Mouse (Mus musculus): ENCODE data around the gene Crb2. TPM values are rescaled to one million over a fixed set of nuclear protein-coding genes. Genes with fewer than 3 reads are reported as not detected.

The Crb2 gene
- total and polyA plus RNA-seq, 3 experiments, result 0.07 to 0.13 TPM; not detected in 1

- H3K4me3 ChIP-seq (replicated peaks in 1 of 3; ENCODE audit: low read depth in 2 of 3, low read length in 2 of 3, poor library complexity in 1 of 3), result no peak overlapping the region
- dilution Hi-C loops (cut with MboI; ENCODE audit: extremely low pct_ligation_motif_present, extremely low pct_unique_long_range_greater_than_20kb, low sequenced_read_pairs) (no loop called here), in situ Hi-C loops (cut with MboI; ENCODE audit: low pct_ligation_motif_present, low pct_unique_long_range_greater_than_20kb, low sequenced_read_pairs) (no loop called here)
- no peak for DNase-seq (ENCODE audit: extremely low read depth)
- H3K79me2 ChIP-seq (replicated peaks; ENCODE audit: control insufficient read depth, extremely low read depth, insufficient read depth, poor library complexity, severe bottlenecking), result no peaks in the 10 kb centered on the region
- TF ChIP-seq NELFE (IDR thresholded peaks at IDR 0.05; ENCODE audit: low read depth, low read length), result no peak
- TF ChIP-seq NRF1 (IDR thresholded peaks at IDR 0.05; ENCODE audit: low read depth, low read length), result no peak
- TF ChIP-seq CHD1 (IDR thresholded peaks at IDR 0.05; ENCODE audit: low read depth, low read length), result no peak
- no peak for TF ChIP-seq E2F4 (IDR thresholded peaks at IDR 0.05; ENCODE audit: insufficient replicate concordance, low read depth, low read length)
- TF ChIP-seq GABPA (IDR thresholded peaks at IDR 0.05; ENCODE audit: insufficient replicate concordance, low read depth, low read length), result no peak
- TF ChIP-seq TCF12 (IDR thresholded peaks at IDR 0.05; ENCODE audit: low read depth, low read length), result no peak
- TF ChIP-seq POLR2A (IDR thresholded peaks at IDR 0.05; ENCODE audit: low read depth, low read length), result no peak
- no peak for TF ChIP-seq MXI1 (IDR thresholded peaks at IDR 0.05; ENCODE audit: low read depth, low read length)
- H3K9me3 ChIP-seq (replicated peaks; ENCODE audit: low read length), result peaks cover 2% of the 10 kb centered on the region
- H3K4me2 ChIP-seq (ENCODE audit: insufficient read depth, low read depth, poor library complexity, severe bottlenecking), result no peak overlapping the region
- H3K9ac ChIP-seq (ENCODE audit: insufficient read depth, low read depth), result no peak overlapping the region
- no peaks in the 10 kb centered on the region for H3K36me3 ChIP-seq (replicated peaks in 1 of 2; ENCODE audit: control insufficient read depth in 1 of 2, insufficient read depth in 1 of 2, low read length in 1 of 2)
- no peak overlapping the region for H3K27ac ChIP-seq (ENCODE audit: insufficient read depth, low read depth)
- no peaks in the 10 kb centered on the region for H3K27me3 ChIP-seq (replicated peaks)
- peaks cover 17 to 23% of the 10 kb centered on the region in 2 experiments for H3K4me1 ChIP-seq (ENCODE audit: control insufficient read depth in 1 of 2, insufficient read depth in 2 of 2)
Measured at GRCm38 (mm10) chr2:37781421-37781820, 5.4 kb downstream of the Crb2 start.

- Histone ChIP-seq H3K27ac (ENCODE audit: insufficient read depth, low read depth) (no peak overlapping the region), H3K4me3 (replicated peaks in 1 of 3; ENCODE audit: low read depth in 2 of 3, low read length in 2 of 3, poor library complexity in 1 of 3) (no peak overlapping the region), H3K27me3 (replicated peaks) (no peaks in the 10 kb centered on the region), H3K36me3 (replicated peaks in 1 of 2; ENCODE audit: control insufficient read depth in 1 of 2, insufficient read depth in 1 of 2, low read length in 1 of 2) (no peaks in the 10 kb centered on the region), H3K4me1 (ENCODE audit: control insufficient read depth in 1 of 2, insufficient read depth in 2 of 2) (peaks cover 22 to 23% of the 10 kb centered on the region in 2 experiments), H3K79me2 (replicated peaks; ENCODE audit: control insufficient read depth, extremely low read depth, insufficient read depth, poor library complexity, severe bottlenecking) (no peaks in the 10 kb centered on the region), H3K9me3 (replicated peaks; ENCODE audit: low read length) (peaks cover 4% of the 10 kb centered on the region), H3K4me2 (ENCODE audit: insufficient read depth, low read depth, poor library complexity, severe bottlenecking) (no peak overlapping the region), H3K9ac (ENCODE audit: insufficient read depth, low read depth) (no peak overlapping the region)
- no peak for TF ChIP-seq JUN (IDR thresholded peaks at IDR 0.05; ENCODE audit: insufficient read depth, low read depth, low read length)
- no peak for TF ChIP-seq MXI1 (IDR thresholded peaks at IDR 0.05; ENCODE audit: low read depth, low read length)
- TF ChIP-seq ETS1 (conservative IDR thresholded peaks at IDR 0.05; ENCODE audit: low read depth, low read length), result no peak
- no peak for TF ChIP-seq E2F4 (IDR thresholded peaks at IDR 0.05; ENCODE audit: insufficient replicate concordance, low read depth, low read length)
- TF ChIP-seq POLR2AphosphoS2 (IDR thresholded peaks at IDR 0.05; ENCODE audit: low read depth, low read length), result no peak
- no peak for TF ChIP-seq KAT2A (IDR thresholded peaks at IDR 0.05; ENCODE audit: insufficient replicate concordance, low read length)
- TF ChIP-seq MAX (IDR thresholded peaks at IDR 0.05; ENCODE audit: low read length), result no peak
- TF ChIP-seq ELF1 (IDR thresholded peaks at IDR 0.05; ENCODE audit: low read depth, low read length), result no peak
- no peak for TF ChIP-seq IRF4 (IDR thresholded peaks at IDR 0.05; ENCODE audit: low read depth, low read length)
- in situ Hi-C loops (cut with MboI; ENCODE audit: low pct_ligation_motif_present, low pct_unique_long_range_greater_than_20kb, low sequenced_read_pairs), result no loop called here
- dilution Hi-C loops (cut with MboI; ENCODE audit: extremely low pct_ligation_motif_present, extremely low pct_unique_long_range_greater_than_20kb, low sequenced_read_pairs), result no loop called here
- no peak for DNase-seq (ENCODE audit: extremely low read depth)
Measured at GRCm38 (mm10) chr2:37782002-37782401, 6.0 kb downstream of the Crb2 start.

Measured in CH12.LX (cell line).